Mouse (Mus musculus) kidney, adult 11 months (tissue): ENCODE results near the gene AW146154.
A peak's percentile ranks its signal among the peaks of the same experiment; 100 is the strongest.
"Not testable (repeated sequence)": the region's sequence is repeated elsewhere in the genome, so short reads cannot be mapped to it uniquely, and the experiment has no call there.

Experiments
- DNase-seq: peaks from one replicate; pipeline ENCODE4 v3.0.0; 2022

AW146154 gene

GRCm38 (mm10) chr7:41499389-41500049 lies at the start of gene AW146154, which contains the start of gene Gm20449:
Gene AW146154, minus strand, starts transcription at chr7:41499890.
Gene Gm20449, minus strand, starts transcription at chr7:41499417.
- peak; percentile 99 for DNase-seq

GRCm38 (mm10) chr7:41512672-41513071 lies 13.0 kb upstream of the AW146154 start:
- DNase-seq = no peak

GRCm38 (mm10) chr7:41512207-41512606 lies 12.5 kb upstream of the AW146154 start:
- DNase-seq = no peak

GRCm38 (mm10) chr7:41502402-41502801 lies 2.7 kb upstream of the AW146154 start:
- no peak for DNase-seq

GRCm38 (mm10) chr7:41500151-41500934 lies 653 bp upstream of the AW146154 start:
- peak; percentile 82 for DNase-seq

- not testable (repeated sequence) for DNase-seq
Observed at GRCm38 (mm10) chr7:41499018-41499388, 687 bp downstream of the AW146154 start.

- peak; percentile 14 for DNase-seq
Observed at GRCm38 (mm10) chr7:41498464-41498863, 1.2 kb downstream of the AW146154 start.

- peak; percentile 11 for DNase-seq
Observed at GRCm38 (mm10) chr7:41497871-41498270, 1.8 kb downstream of the AW146154 start.

- no peak for DNase-seq
Observed at GRCm38 (mm10) chr7:41451864-41452263, 47.8 kb downstream of the AW146154 start.

- DNase-seq = not testable (repeated sequence)
Observed at GRCm38 (mm10) chr7:41448596-41448995, 51.1 kb downstream of the AW146154 start, which contains the start of gene Vmn2r57. Gene Vmn2r57, minus strand, starts transcription at chr7:41448696.
